Mouse (Mus musculus) midbrain, embryonic 12.5 days (tissue): ENCODE measurements around the gene Zfp341. TPM values are rescaled to one million over a fixed set of nuclear protein-coding genes. Genes with fewer than 3 reads are reported as not detected.
A peak's percentile ranks its signal among the peaks of the same experiment; 100 is the strongest.

ENCODE experiments used
- ATAC-seq: fragments of 200-750 bp; cut with Nextera tagmentation; 2 replicates; pipeline ENCODE4 v1.8.0; 2017; ENCODE audit warnings: low read depth, moderate TSS enrichment, moderate library complexity; ENCODE audit not compliant: low FRiP score
- H3K27ac ChIP-seq: fragments of 300-500 bp; sonication (generic); replicated peaks from 2 replicates; pipeline ENCODE4 v1.5.1; 2016; ENCODE audit warnings: mild to moderate bottlenecking
- H3K27me3 ChIP-seq: fragments of 300-500 bp; sonication (generic); 2 replicates; pipeline ENCODE4 v1.6.1; 2016; ENCODE audit warnings: mild to moderate bottlenecking
- H3K36me3 ChIP-seq: fragments of 300-500 bp; sonication (generic); 2 replicates; pipeline ENCODE4 v1.6.1; 2016
- H3K4me1 ChIP-seq: fragments of 300-500 bp; sonication (generic); 2 replicates; pipeline ENCODE4 v1.6.1; 2016
- H3K4me2 ChIP-seq: fragments of 300-500 bp; sonication (generic); replicated peaks from 2 replicates; pipeline ENCODE4 v1.6.1; 2016; ENCODE audit warnings: mild to moderate bottlenecking, moderate library complexity
- H3K4me3 ChIP-seq: fragments of 300-500 bp; sonication (generic); 2 replicates; pipeline ENCODE4 v1.5.1; 2016; ENCODE audit warnings: mild to moderate bottlenecking
- H3K9ac ChIP-seq: fragments of 300-500 bp; sonication (generic); replicated peaks from 2 replicates; pipeline ENCODE4 v1.6.1; 2016; ENCODE audit warnings: mild to moderate bottlenecking, moderate library complexity
- H3K9me3 ChIP-seq: fragments of 300-500 bp; sonication (generic); 2 replicates; pipeline ENCODE4 v1.6.1; 2016; ENCODE audit warnings: mild to moderate bottlenecking
- WGBS: fragments of 180-500 bp; shearing (Covaris S2); methylation state at CpG from one replicate; pipeline ENCODE4 v1.1.7; 2016; 5-methylcytosine and 5-hydroxymethylcytosine counted together
- polyA plus RNA-seq: library from polyadenylated mRNA; unstranded; fragments of >200 nt; fragmentation: Nextera tagmentation; extraction: Ambion mirVana; gene quantifications from 2 replicates; pipeline ENCODE4 v1.2.1, GENCODE M21; 2016

Zfp341 gene
- polyA plus RNA-seq, 1 experiment from 2014 or later = 1.4 TPM

DNA sequence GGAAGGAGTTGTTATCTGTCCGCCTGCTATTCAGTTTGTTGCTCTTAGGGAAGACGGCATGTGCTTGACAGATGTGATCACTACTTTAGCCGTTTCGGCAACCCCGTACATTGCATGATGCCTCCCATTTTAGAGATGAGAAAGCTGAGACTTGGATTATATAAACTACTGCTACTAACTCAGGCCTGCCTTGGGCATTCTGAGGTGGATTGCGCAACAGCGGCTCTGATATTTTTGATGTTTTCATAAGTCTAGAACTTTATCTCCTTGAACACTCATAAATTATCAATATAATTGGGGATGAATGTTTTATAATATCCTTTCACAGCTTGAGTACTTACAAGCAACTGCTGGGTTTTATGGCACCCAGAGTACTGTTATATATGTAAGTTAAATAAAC is 55.6 kb downstream of the Zfp341 start:
- no peak for ATAC-seq
- Histone ChIP-seq H3K4me2 (no peak overlapping the region), H3K27ac (no peak overlapping the region), H3K9me3 (no peaks in the 10 kb centered on the region), H3K9ac (no peak overlapping the region), H3K27me3 (no peaks in the 10 kb centered on the region), H3K36me3 (0 out of 2 replicates have a peak, but pooled peaks cover 10% of the 10 kb centered on the region), H3K4me1 (no peaks in the 10 kb centered on the region), H3K4me3 (no peak overlapping the region)
- WGBS = 92% methylated on average over 7 of the region's 7 CpGs

DNA sequence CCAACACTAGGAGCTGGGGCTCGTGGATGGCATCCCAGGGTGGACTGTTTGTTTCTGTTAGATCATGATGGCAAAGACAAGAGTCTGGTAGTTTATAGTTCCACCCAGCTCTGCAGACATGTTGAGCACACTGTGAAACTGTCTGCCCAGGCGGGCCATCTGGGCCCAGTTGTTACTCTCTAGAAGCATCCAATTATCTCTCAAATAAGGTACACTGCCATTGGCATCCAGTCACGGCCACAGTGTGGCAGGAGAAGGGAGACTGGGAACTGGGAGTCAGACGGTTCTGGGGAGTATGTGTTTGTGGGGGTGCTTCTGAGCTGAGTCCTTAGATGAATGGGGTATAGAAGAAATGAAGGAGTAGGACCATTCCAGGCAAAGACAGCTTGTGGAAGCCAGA is 57.0 kb downstream of the Zfp341 start:
- no peak overlapping the region for H3K4me3 ChIP-seq
- H3K27ac ChIP-seq = no peak overlapping the region
- H3K27me3 ChIP-seq = no peaks in the 10 kb centered on the region
- H3K9ac ChIP-seq = no peak overlapping the region
- ATAC-seq = no peak
- H3K9me3 ChIP-seq = no peaks in the 10 kb centered on the region
- 84% methylated on average over 4 of the region's 4 CpGs for WGBS
- 0 out of 2 replicates have a peak, but pooled peaks cover 10% of the 10 kb centered on the region for H3K36me3 ChIP-seq
- H3K4me1 ChIP-seq = 0 out of 2 replicates have a peak, but pooled peaks cover 4% of the 10 kb centered on the region
- no peak overlapping the region for H3K4me2 ChIP-seq

DNA sequence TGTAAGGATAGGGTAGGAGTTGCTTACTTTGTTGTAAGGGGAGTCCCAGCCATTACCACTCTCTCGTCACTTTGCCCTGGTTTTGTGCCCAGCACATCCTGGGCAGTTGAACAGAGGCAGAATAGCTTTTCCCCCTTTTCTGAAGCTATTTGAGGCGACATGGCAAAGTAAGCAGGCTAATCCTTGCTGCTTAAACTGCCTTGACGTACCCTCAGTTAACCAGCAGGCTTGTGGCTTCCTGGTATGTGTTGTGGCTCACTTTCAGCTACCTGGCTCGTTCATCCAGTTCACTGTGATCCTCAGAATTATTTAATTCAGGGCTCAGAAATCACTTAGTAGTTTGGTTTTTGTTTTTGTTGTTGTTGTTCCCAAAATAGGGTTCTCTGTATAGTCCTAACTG is 57.6 kb downstream of the Zfp341 start:
- no peaks in the 10 kb centered on the region for H3K27me3 ChIP-seq
- 83% methylated on average over 4 of the region's 4 CpGs for WGBS
- H3K36me3 ChIP-seq = 0 out of 2 replicates have a peak, but pooled peaks cover 10% of the 10 kb centered on the region
- no peak for ATAC-seq
- no peak overlapping the region for H3K4me2 ChIP-seq
- H3K9ac ChIP-seq = no peak overlapping the region
- H3K27ac ChIP-seq = no peak overlapping the region
- 0 out of 2 replicates have a peak, but pooled peaks cover 4% of the 10 kb centered on the region for H3K4me1 ChIP-seq
- H3K9me3 ChIP-seq = no peaks in the 10 kb centered on the region
- H3K4me3 ChIP-seq = no peak overlapping the region

DNA sequence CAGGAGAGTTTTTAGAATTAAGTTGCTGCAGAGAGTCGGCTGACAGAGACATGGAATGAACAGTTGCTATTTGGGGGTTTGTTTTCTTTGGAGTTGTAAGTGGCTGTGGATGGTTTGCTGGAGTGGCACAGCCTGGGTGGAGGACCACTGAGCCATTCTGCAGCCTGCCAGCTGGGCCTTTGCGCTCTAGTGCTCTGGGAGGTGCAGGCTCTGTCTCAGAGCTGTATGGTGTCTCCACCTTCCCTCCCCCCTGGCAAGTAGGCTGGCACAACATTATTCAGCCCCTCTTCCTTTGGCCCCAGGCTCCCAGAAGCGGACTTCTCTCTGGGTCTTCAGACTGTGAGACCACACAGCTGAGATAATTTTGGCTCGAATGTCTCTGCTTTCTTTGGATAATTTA is 60.9 kb downstream of the Zfp341 start:
- Histone ChIP-seq H3K27ac (no peak overlapping the region), H3K9ac (no peak overlapping the region), H3K4me2 (no peak overlapping the region), H3K4me3 (no peak overlapping the region), H3K9me3 (no peaks in the 10 kb centered on the region), H3K4me1 (peaks cover 23% of the 10 kb centered on the region), H3K36me3 (0 out of 2 replicates have a peak, but pooled peaks cover 5% of the 10 kb centered on the region), H3K27me3 (no peaks in the 10 kb centered on the region)
- 88% methylated on average over 4 of the region's 4 CpGs for whole genome bisulfite sequencing
- no peak for ATAC-seq

DNA sequence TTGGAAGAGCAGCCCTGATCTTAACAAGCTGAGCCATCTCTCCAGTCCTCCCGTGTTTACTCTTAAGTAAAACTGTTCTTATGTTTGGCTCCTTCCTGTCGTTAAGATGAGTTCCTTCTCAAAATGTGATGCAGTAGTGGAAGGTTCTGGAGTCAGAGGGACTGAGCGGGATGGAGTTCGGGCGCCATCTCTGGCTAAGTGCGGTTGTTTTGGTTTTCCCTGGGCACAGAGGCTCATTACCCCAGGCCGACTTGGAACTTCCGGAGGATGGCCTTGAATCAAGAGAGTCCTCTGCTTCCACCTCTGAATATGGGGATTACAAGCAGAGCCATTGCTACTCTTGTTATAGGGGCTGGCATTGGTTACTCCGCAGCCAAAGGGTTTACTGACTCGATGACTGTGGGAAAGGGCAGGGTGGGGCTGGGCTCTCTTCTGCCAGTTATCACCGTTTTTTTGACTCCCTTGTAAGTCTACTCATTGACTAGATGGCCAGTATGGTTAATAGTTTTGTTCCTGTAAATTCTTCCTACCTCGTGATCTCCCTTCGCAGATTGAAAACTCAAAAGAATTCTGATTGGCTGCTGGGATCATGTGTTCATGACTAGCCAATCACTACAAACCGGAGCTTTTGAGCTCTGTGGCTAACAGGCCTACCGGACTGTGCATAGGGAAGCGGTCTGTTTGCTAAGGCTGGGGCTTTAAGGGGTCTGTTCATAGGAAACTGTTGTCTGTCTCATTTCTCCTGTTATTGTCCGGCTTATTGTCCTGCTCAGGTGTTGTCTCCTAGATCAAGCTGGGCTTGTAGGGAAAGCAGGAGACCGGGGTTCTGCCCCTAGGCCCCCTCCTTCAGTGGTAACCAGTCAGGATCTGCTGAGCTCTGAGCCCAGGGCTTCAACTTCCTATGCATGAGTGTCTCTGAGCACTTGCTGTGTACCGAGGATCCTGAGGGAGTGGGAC is 63.8 kb downstream of the Zfp341 start:
- 57% methylated on average over 19 of the region's 19 CpGs for WGBS
- no peaks in the 10 kb centered on the region for H3K27me3 ChIP-seq

DNA sequence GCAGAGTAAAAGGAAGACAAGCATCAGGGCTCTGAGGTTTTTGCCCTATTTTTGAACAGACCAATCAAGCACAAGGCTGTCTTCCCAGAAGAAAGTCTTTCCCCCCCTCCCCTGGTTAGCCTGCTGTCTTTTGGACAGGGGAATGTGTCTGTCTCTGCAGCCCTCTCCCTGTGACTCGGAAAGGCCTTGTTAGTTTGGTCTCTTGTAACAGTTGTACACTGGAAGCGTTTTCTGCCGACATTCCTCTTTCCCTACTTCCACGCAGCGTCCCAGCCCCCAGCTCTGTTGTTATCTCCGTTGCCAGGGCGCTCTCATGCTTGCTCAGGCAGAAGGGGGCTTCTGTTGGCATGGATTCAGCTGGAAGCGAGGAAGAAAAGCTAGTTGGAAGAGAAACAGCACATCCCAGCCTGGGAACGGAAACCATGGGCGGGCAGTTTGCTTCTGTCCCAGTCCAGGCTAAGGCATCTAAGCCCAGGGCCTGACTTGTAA is 64.6 kb downstream of the Zfp341 start:
- H3K4me1 ChIP-seq = peaks cover 37% of the 10 kb centered on the region
- ATAC-seq = peak; percentile 42
- H3K4me2 ChIP-seq = peak overlapping the region; percentile 47
- H3K9me3 ChIP-seq = no peaks in the 10 kb centered on the region
- 12% methylated on average over 10 of the region's 10 CpGs for WGBS
- H3K27me3 ChIP-seq = no peaks in the 10 kb centered on the region
- peak overlapping the region; percentile 87 for H3K27ac ChIP-seq
- peak overlapping the region; percentile 19; the same call in 1 of the 2 replicates for H3K4me3 ChIP-seq
- peak overlapping the region; percentile 21; the same call in 1 of the 2 replicates for H3K9ac ChIP-seq
- H3K36me3 ChIP-seq = 0 out of 2 replicates have a peak, but pooled peaks cover 2% of the 10 kb centered on the region

More for the DNA sequence above, 63.8 kb downstream of the Zfp341 start:
- peak overlapping the region; percentile 47 for H3K4me2 ChIP-seq
- H3K9me3 ChIP-seq = no peaks in the 10 kb centered on the region
- H3K36me3 ChIP-seq = 0 out of 2 replicates have a peak, but pooled peaks cover 5% of the 10 kb centered on the region
- peak overlapping the region; percentile 21 for H3K9ac ChIP-seq
- peak overlapping the region; percentile 19 for H3K4me3 ChIP-seq
- H3K27ac ChIP-seq = peak overlapping the region; percentile 87
- peaks cover 32% of the 10 kb centered on the region for H3K4me1 ChIP-seq
- peak; percentile 82 for ATAC-seq

DNA sequence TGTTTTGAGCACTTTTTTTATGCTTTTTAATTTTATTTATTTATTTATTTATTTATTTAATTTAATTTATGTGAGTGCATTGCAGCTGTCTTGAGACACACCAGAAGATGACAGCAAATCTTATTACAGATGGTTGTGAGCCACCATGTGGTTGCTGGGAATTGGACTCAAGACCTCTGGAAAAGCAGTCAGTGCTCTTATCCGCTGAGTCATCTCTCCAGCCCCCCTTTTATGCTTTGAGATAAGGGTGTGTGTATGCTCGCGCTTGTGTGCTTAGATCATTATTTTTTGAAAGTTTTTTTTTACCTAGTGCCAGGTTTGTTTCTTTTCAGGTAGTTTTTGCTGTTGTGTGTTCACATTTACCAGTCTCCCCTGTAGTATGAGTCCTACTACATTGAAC is 65.9 kb downstream of the Zfp341 start:
- H3K36me3 ChIP-seq = no peaks in the 10 kb centered on the region
- H3K4me3 ChIP-seq = no peak overlapping the region
- no peaks in the 10 kb centered on the region for H3K27me3 ChIP-seq
- H3K4me2 ChIP-seq = no peak overlapping the region
- peaks cover 40% of the 10 kb centered on the region for H3K4me1 ChIP-seq
- no peak for ATAC-seq
- H3K27ac ChIP-seq = no peak overlapping the region
- H3K9ac ChIP-seq = no peak overlapping the region
- 89% methylated on average over 3 of the region's 3 CpGs for WGBS
- H3K9me3 ChIP-seq = no peaks in the 10 kb centered on the region

DNA sequence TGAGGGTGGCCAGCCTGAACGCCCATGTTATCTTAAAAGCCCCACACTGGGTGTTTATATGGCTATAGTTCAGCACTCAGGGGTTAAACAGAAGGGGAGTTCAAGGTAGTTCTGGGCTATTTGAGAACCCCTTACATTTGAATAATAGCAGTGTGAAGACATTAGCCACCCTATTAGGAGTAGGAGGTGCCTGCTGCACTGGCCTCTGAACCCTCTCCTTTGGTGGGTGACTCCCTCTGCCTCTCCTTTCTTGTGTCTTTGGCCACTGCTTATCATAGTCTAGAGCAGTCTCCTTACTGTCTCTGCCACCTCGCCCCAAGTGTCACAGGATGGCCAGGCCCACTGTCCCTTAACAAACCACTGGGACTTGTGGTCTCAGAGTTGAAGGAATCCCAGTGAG is 67.2 kb downstream of the Zfp341 start:
- Histone ChIP-seq H3K4me2 (no peak overlapping the region), H3K27me3 (no peaks in the 10 kb centered on the region), H3K9ac (no peak overlapping the region), H3K36me3 (no peaks in the 10 kb centered on the region), H3K4me3 (no peak overlapping the region), H3K4me1 (peaks cover 39% of the 10 kb centered on the region), H3K27ac (no peak overlapping the region), H3K9me3 (no peaks in the 10 kb centered on the region)
- no peak for ATAC-seq
- 91% methylated on average over 2 of the region's 2 CpGs for WGBS

DNA sequence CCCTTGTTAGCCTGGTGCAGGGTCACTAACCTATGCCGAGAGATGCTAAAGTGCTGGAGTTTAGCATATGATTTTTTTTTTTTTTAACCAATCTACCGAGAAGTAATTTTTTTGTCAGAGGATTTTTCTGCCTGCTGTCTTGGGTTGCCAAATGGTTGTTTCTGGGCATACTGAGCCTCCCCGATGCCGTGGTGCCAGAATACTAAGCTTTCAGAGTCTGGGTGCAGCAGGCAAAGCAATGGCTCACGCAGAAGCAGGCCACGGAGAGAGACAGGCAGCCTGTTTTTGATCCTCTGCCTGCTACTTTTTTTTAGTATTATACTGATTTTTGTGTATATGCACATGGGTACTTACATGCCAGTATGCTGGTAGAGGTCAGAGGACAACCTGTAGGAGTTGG is 67.8 kb downstream of the Zfp341 start:
- WGBS = 93% methylated on average over 6 of the region's 6 CpGs

DNA sequence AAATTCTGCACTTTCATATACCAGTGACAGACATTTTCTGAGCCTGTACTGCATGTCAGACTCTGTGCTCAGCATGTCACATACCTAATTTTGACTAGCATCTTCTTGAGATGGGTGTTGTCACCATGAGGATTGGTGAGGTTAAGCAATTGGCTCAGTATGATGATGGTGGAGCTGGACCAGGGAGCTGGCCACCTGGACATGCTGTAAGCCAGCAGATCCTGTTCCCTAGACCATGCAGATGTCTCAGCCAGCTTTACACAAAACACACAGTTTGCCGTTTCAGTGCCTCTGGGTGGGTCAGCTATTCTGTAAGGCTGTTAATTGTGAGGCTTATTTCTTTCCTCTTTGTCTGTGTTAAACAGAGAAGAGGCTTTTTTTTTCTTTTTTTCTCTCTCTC is 69.6 kb downstream of the Zfp341 start:
- peak overlapping the region; percentile 46 for H3K27ac ChIP-seq
- no peak overlapping the region for H3K4me3 ChIP-seq
- ATAC-seq = no peak
- H3K4me2 ChIP-seq = no peak overlapping the region
- no peaks in the 10 kb centered on the region for H3K27me3 ChIP-seq
- H3K9me3 ChIP-seq = no peaks in the 10 kb centered on the region
- no peak overlapping the region for H3K9ac ChIP-seq
- H3K4me1 ChIP-seq = peaks cover 27% of the 10 kb centered on the region
- WGBS = 50% methylated on average over 1 of the region's 1 CpGs
- H3K36me3 ChIP-seq = no peaks in the 10 kb centered on the region

More for the DNA sequence above, 67.8 kb downstream of the Zfp341 start:
- no peak overlapping the region for H3K27ac ChIP-seq
- no peak overlapping the region for H3K4me2 ChIP-seq
- no peaks in the 10 kb centered on the region for H3K9me3 ChIP-seq
- peaks cover 39% of the 10 kb centered on the region for H3K4me1 ChIP-seq
- H3K36me3 ChIP-seq = no peaks in the 10 kb centered on the region
- H3K27me3 ChIP-seq = no peaks in the 10 kb centered on the region
- no peak overlapping the region for H3K4me3 ChIP-seq
- 0 out of 2 replicates have a peak overlapping the region, but pooled peaks have one; percentile 6 for H3K9ac ChIP-seq
- ATAC-seq = no peak

DNA sequence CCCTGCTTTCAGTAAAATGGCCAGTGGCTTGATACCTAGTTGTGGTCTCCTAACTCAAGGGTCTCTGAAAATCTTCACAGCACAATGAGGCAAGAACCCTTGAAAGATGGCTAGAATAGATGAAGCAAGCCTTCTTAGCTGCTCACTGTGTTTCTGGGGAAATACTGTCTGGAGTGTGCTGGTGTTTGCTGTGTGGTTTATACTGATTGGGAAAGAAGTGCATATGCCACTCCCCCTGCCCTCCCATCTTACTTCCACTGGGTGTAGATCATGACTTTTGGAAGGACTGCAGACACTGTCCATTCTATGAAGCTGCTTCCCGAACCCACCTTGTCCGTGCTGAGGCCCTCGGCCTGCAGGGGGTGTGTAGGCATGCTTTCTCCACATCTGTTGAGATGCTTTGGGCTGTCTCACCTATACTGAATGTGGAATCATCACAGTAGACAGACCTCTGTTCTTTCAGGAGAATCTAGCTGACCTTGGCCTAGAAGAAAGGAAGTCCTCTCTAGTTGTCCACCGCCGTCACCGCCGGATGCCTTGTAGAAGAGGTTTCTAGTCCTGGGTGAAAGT is 71.9 kb downstream of the Zfp341 start:
- H3K9ac ChIP-seq = no peak overlapping the region
- H3K36me3 ChIP-seq = peaks cover 8% of the 10 kb centered on the region
- H3K27ac ChIP-seq = no peak overlapping the region
- no peak overlapping the region for H3K4me2 ChIP-seq
- peaks cover 20% of the 10 kb centered on the region for H3K4me1 ChIP-seq
- no peaks in the 10 kb centered on the region for H3K27me3 ChIP-seq
- WGBS = 95% methylated on average over 7 of the region's 7 CpGs
- H3K9me3 ChIP-seq = no peaks in the 10 kb centered on the region
- H3K4me3 ChIP-seq = no peak overlapping the region
- no peak for ATAC-seq

DNA sequence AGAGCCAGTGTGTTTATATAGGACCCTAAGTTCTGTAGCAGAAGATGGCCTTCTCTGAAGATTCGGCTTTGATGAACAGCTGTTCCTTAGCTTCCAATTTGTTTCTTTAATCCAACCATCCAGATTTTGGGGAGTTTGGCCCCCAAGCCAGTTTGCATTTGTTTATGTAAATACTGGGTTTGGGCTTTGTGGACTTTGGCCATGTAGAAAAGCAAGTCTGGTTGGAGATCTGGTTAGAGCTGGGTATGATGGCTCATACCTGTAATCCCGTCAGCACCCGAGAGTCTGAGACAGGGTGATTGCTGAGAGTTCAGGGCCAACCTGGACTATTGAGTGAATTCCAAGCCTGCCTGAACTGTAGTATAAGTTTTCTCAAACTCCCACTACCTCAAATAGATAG is 72.7 kb downstream of the Zfp341 start:
- H3K36me3 ChIP-seq = peaks cover 15% of the 10 kb centered on the region
- no peak for ATAC-seq
- no peak overlapping the region for H3K27ac ChIP-seq
- no peak overlapping the region for H3K4me3 ChIP-seq
- H3K4me1 ChIP-seq = peaks cover 20% of the 10 kb centered on the region
- no peaks in the 10 kb centered on the region for H3K27me3 ChIP-seq
- no peak overlapping the region for H3K4me2 ChIP-seq
- no peak overlapping the region for H3K9ac ChIP-seq
- WGBS = 89% methylated on average over 3 of the region's 3 CpGs
- H3K9me3 ChIP-seq = no peaks in the 10 kb centered on the region
